Mouse (Mus musculus) hindbrain, embryonic 13.5 days (tissue): ENCODE results near the gene Gpr62. TPM values are rescaled to one million over a fixed set of nuclear protein-coding genes. Genes with fewer than 3 reads are reported as not detected.

Source experiments
- ATAC-seq: fragments of 200-750 bp; cut with Nextera tagmentation; 2 replicates; pipeline ENCODE4 v1.8.0; 2017; ENCODE audit warnings: moderate TSS enrichment; ENCODE audit not compliant: low FRiP score
- H3K27ac ChIP-seq: fragments of 300-500 bp; sonication (generic); 2 replicates; pipeline ENCODE4 v1.5.1; 2015; ENCODE audit warnings: inconsistent platforms, mild to moderate bottlenecking, moderate library complexity
- H3K27me3 ChIP-seq: fragments of 300-500 bp; sonication (generic); 2 replicates; pipeline ENCODE4 v1.6.1; 2015; ENCODE audit warnings: mild to moderate bottlenecking, inconsistent platforms
- H3K36me3 ChIP-seq: fragments of 300-500 bp; sonication (generic); 2 replicates; pipeline ENCODE4 v1.6.1; 2015; ENCODE audit warnings: mild to moderate bottlenecking, inconsistent platforms
- H3K4me1 ChIP-seq: fragments of 300-500 bp; sonication (generic); replicated peaks from 2 replicates; pipeline ENCODE4 v1.6.1; 2015; ENCODE audit warnings: inconsistent platforms
- H3K4me2 ChIP-seq: fragments of 300-500 bp; sonication (generic); 2 replicates; pipeline ENCODE4 v1.6.1; 2015; ENCODE audit warnings: inconsistent platforms, mild to moderate bottlenecking, moderate library complexity
- H3K4me3 ChIP-seq: fragments of 300-500 bp; sonication (generic); 2 replicates; pipeline ENCODE4 v1.5.1; 2015; ENCODE audit warnings: mild to moderate bottlenecking, inconsistent platforms
- H3K9ac ChIP-seq: fragments of 300-500 bp; sonication (generic); 2 replicates; pipeline ENCODE4 v1.6.1; 2015; ENCODE audit warnings: mild to moderate bottlenecking, inconsistent platforms
- H3K9me3 ChIP-seq: fragments of 300-500 bp; sonication (generic); 2 replicates; pipeline ENCODE4 v1.6.1; 2016; ENCODE audit warnings: inconsistent platforms
- WGBS: fragments of 180-500 bp; shearing (Covaris S2); methylation state at CpG from one replicate; pipeline ENCODE4 v1.1.7; 2015; 5-methylcytosine and 5-hydroxymethylcytosine counted together
- polyA plus RNA-seq: library from polyadenylated mRNA; unstranded; fragments of >200 nt; fragmentation: Nextera tagmentation; extraction: Ambion mirVana; gene quantifications from 2 replicates; pipeline ENCODE4 v1.2.1, GENCODE M21; 2015

Gene Gpr62
- polyA plus RNA-seq, 1 experiment from 2014 or later = 0.68 TPM

DNA sequence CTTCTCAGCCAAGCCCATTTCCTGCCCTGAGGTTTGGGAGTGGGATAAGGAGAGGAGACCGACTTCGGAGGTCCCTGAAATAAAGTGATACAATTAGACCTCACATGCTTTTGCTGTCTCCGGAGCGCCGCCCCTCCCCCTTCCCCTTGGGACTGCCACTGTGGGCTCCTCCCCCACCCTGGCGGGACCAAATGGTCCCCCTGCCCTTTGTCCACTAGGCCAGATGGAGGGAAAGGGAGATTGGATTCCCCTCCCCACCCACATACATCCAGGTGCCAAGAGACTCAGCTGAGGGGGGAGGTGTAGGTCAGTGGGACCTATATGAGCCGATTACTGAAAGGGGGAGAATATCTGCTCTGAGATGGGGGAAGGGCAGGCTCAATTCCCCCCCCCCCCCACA, 12.9 kb downstream of the Gpr62 start:
- H3K27ac ChIP-seq = peak overlapping the region; percentile 97
- H3K36me3 ChIP-seq = 0 out of 2 replicates have a peak, but pooled peaks cover 4% of the 10 kb centered on the region
- H3K4me1 ChIP-seq = peaks cover 80% of the 10 kb centered on the region
- WGBS = 6% methylated on average over 7 of the region's 7 CpGs
- ATAC-seq = no peak
- H3K4me3 ChIP-seq = peak overlapping the region; percentile 79
- no peaks in the 10 kb centered on the region for H3K9me3 ChIP-seq
- H3K4me2 ChIP-seq = peak overlapping the region; percentile 100
- peak overlapping the region; percentile 94 for H3K9ac ChIP-seq
- H3K27me3 ChIP-seq = 0 out of 2 replicates have a peak, but pooled peaks cover 3% of the 10 kb centered on the region

DNA sequence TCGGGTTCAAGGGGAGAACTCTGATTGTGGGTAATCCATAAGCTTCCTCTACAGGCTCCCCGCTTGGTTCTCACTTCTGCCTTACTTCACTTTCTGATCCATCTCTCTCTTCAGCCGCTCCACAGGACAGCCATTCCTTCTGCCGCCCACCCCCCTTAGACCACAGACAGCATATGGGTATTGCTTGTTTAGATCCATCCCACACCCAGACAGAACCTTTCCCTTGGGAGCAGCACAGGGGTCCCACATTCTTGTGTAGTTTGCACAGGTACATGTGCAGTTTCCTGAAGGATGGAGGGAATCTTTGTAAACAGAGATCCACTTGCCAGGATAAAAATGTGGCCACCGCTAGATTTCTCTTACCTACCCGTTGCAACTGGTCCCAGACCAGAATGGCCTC, 13.4 kb downstream of the Gpr62 start:
- Histone ChIP-seq H3K4me2 (peak overlapping the region; percentile 100), H3K4me3 (peak overlapping the region; percentile 79), H3K27ac (peak overlapping the region; percentile 97), H3K27me3 (0 out of 2 replicates have a peak, but pooled peaks cover 3% of the 10 kb centered on the region), H3K4me1 (peaks cover 79% of the 10 kb centered on the region), H3K9ac (peak overlapping the region; percentile 94), H3K36me3 (0 out of 2 replicates have a peak, but pooled peaks cover 3% of the 10 kb centered on the region), H3K9me3 (no peaks in the 10 kb centered on the region)
- WGBS = 24% methylated on average over 6 of the region's 6 CpGs
- no peak for ATAC-seq

DNA sequence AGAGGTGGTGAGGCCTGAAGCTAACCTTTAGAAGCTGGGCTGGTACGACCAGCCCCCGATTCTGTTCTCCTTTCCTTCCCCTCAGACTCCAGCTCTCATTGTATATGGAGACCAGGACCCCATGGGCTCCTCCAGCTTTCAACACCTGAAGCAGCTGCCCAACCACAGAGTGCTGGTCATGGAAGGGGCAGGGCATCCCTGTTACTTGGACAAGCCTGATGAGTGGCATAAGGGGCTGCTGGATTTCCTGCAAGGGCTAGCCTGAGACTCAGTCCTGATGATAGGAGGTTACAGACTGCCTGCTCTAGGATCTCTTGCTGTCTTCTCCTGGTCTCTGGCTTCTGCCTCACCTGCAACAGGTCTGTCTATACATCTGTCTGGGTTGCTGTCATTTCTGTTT, 13.8 kb downstream of the Gpr62 start:
- no peak overlapping the region for H3K4me2 ChIP-seq
- 60% methylated on average over 2 of the region's 2 CpGs for WGBS
- no peaks in the 10 kb centered on the region for H3K9me3 ChIP-seq
- ATAC-seq = no peak
- H3K27me3 ChIP-seq = 0 out of 2 replicates have a peak, but pooled peaks cover 3% of the 10 kb centered on the region
- H3K4me1 ChIP-seq = peaks cover 77% of the 10 kb centered on the region
- 0 out of 2 replicates have a peak, but pooled peaks cover 2% of the 10 kb centered on the region for H3K36me3 ChIP-seq
- no peak overlapping the region for H3K4me3 ChIP-seq
- H3K9ac ChIP-seq = no peak overlapping the region; the same call in 1 of the 2 replicates
- H3K27ac ChIP-seq = no peak overlapping the region

DNA sequence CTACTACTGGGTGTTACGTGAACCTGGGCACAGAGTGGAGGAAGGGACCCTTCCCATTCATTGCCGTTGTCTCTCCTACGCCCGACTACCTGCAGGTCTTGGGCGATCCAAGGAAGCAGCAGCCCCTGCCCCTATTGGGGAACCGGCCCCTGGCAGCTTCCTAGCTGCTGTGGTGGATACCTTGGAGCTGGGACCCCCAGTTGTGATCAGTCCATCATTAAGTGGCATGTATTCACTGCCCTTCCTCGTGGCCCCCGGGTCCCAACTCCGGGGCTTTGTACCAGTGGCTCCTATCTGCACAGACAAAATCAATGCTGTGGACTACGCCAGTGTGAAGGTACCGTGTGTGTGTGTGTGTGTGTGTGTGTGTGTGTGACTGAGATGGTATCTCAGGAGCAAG, 14.4 kb downstream of the Gpr62 start:
- H3K4me2 ChIP-seq = no peak overlapping the region
- H3K9ac ChIP-seq = no peak overlapping the region
- WGBS = 74% methylated on average over 11 of the region's 11 CpGs
- H3K36me3 ChIP-seq = no peaks in the 10 kb centered on the region
- no peaks in the 10 kb centered on the region for H3K9me3 ChIP-seq
- peaks cover 77% of the 10 kb centered on the region for H3K4me1 ChIP-seq
- ATAC-seq = no peak
- no peak overlapping the region for H3K27ac ChIP-seq
- no peak overlapping the region for H3K4me3 ChIP-seq
- 0 out of 2 replicates have a peak, but pooled peaks cover 3% of the 10 kb centered on the region for H3K27me3 ChIP-seq

DNA sequence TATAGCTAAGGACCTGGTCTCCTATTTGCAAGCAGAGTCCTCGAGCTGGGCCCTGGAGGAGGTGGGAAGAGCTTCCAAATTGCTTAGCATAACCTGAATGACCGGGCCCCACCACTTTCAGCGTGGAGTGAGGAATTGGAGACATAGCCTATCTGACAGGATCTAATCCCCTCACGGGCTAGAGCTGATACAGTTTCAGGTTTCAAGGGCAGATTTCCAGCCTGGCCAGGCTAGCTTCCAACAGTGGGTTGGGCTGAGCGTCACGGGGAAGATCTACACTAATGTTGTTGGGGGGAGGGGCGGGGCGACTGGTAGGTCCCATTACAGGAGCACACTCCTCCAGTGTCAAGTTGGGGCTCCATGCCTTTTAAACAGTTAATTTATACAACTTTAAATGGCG, 15.1 kb downstream of the Gpr62 start:
- H3K9me3 ChIP-seq = no peaks in the 10 kb centered on the region
- ATAC-seq = no peak
- H3K9ac ChIP-seq = no peak overlapping the region

DNA sequence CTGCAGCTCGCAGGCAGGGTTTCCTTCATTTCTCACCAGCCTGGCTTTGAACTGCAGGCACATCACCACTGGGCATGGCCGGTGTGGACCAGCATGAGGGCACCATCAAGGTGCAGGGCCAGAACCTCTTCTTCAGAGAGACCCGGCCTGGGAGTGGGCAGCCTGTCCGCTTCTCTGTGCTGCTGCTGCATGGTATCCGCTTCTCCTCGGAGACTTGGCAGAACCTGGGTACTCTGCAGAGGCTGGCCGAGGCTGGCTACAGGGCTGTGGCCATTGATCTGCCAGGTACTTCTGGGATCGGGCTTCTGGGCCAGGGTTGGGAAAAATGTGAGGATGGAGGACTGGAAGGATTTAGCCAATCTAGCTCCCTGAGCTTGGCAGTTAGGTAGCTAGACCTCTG, 15.8 kb downstream of the Gpr62 start:
- H3K4me3 ChIP-seq = no peak overlapping the region
- no peaks in the 10 kb centered on the region for H3K36me3 ChIP-seq
- H3K4me2 ChIP-seq = no peak overlapping the region
- H3K4me1 ChIP-seq = peaks cover 75% of the 10 kb centered on the region
- no peak overlapping the region for H3K9ac ChIP-seq
- no peak overlapping the region for H3K27ac ChIP-seq
- no peak for ATAC-seq
- no peaks in the 10 kb centered on the region for H3K9me3 ChIP-seq
- 0 out of 2 replicates have a peak, but pooled peaks cover 3% of the 10 kb centered on the region for H3K27me3 ChIP-seq
- WGBS = 93% methylated on average over 8 of the region's 8 CpGs

More for the DNA sequence above, 15.1 kb downstream of the Gpr62 start:
- no peak overlapping the region; the same call in 1 of the 2 replicates for H3K4me2 ChIP-seq
- H3K36me3 ChIP-seq = no peaks in the 10 kb centered on the region
- 34% methylated on average over 9 of the region's 9 CpGs for WGBS
- H3K4me1 ChIP-seq = peaks cover 77% of the 10 kb centered on the region
- H3K27ac ChIP-seq = no peak overlapping the region
- no peak overlapping the region for H3K4me3 ChIP-seq
- H3K27me3 ChIP-seq = 0 out of 2 replicates have a peak, but pooled peaks cover 3% of the 10 kb centered on the region

DNA sequence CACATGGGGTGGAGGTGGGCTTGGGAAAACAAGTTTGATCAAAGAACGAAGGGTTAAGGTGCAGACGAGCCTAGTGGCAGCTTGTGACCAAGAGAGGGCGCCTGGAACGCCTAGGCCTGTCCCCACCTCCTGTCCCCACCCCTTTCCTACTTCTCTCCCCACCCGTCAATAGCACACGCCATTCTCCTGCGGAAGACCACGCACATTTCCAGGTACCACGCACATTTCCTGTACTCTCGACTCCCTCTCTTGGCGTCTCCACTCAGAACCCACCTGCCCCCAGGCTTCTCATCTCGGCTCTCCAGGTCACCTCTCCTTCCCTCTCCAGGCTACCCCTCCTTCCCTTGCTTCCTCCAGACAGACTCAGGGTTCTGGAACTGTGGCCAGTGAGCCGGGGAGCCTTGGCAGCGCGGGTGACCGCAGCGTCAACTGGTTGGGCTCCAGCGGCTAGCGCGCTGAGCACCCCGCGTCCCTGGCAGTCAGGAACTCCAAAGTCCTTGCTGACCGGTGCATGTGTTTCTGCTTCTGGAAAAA, 17.2 kb downstream of the Gpr62 start:
- H3K27ac ChIP-seq = peak overlapping the region; percentile 78
- peaks cover 68% of the 10 kb centered on the region for H3K4me1 ChIP-seq
- 2% methylated on average over 23 of the region's 23 CpGs for WGBS
- ATAC-seq = peak; percentile 46; the same call in 1 of the 2 replicates
- H3K4me2 ChIP-seq = peak overlapping the region; percentile 73
- H3K36me3 ChIP-seq = no peaks in the 10 kb centered on the region
- H3K9ac ChIP-seq = peak overlapping the region; percentile 75
- 0 out of 2 replicates have a peak, but pooled peaks cover 3% of the 10 kb centered on the region for H3K27me3 ChIP-seq
- H3K4me3 ChIP-seq = peak overlapping the region; percentile 52
- no peaks in the 10 kb centered on the region for H3K9me3 ChIP-seq

DNA sequence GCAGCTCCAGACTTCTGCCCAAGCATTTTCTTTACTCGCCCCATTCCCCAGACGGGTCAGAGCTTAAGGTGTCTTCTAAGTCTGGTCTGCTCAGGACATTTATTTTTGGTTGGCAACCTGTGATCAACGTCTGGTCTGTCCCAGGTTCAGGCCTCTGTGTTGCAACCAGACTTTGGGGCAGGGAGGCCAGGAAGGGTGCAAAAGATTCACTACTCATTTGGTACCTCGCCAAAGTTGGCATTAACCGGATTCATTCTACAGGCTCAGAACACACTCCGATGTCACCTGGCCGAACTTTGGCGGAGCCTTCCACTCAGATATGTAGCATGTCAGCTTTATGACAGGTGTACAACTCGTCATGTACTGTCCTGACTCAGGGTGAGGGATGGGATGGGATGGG, 17.8 kb downstream of the Gpr62 start:
- H3K27ac ChIP-seq = peak overlapping the region; percentile 65
- peak overlapping the region; percentile 72 for H3K9ac ChIP-seq
- no peaks in the 10 kb centered on the region for H3K9me3 ChIP-seq
- peak overlapping the region; percentile 52 for H3K4me3 ChIP-seq
- peaks cover 64% of the 10 kb centered on the region for H3K4me1 ChIP-seq
- 0 out of 2 replicates have a peak, but pooled peaks cover 3% of the 10 kb centered on the region for H3K27me3 ChIP-seq
- peak overlapping the region; percentile 73 for H3K4me2 ChIP-seq
- no peaks in the 10 kb centered on the region for H3K36me3 ChIP-seq
- ATAC-seq = peak; percentile 38
- WGBS = 44% methylated on average over 9 of the region's 9 CpGs

DNA sequence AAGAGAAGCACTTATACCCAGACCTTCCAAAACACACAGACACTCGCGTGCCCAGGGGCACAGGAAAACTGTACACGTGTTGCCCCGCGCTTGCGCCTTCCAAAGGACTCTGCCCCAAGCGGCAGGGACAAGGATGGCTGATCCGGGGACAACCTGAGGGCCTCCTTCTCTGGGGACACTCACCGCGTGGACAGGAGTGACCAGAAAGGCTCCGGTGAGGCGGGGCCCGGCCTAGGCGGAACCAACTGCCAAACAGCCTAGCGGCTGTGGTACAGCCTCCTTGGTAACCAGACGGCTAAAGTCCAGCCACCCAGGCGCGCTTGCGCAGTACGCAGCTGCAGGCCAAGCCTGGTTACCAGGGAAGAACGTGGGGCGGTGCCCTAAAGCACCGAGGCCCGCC, 18.4 kb downstream of the Gpr62 start, which contains the start of the genes Abhd14b and Abhd14a:
Gene Abhd14b, plus strand, starts transcription at position 112 of the 400 bp plus-strand sequence.
Gene Abhd14a, minus strand, starts transcription at position 331 of the 400 bp plus-strand sequence.
- Histone ChIP-seq H3K27me3 (0 out of 2 replicates have a peak, but pooled peaks cover 3% of the 10 kb centered on the region), H3K4me2 (peak within 1 kb of the TSS; percentile 73), H3K9ac (peak within 1 kb of the TSS; percentile 75), H3K9me3 (no peaks in the 10 kb centered on the region), H3K36me3 (no peaks in the 10 kb centered on the region), H3K27ac (peak within 1 kb of the TSS; percentile 78), H3K4me1 (peaks cover 58% of the 10 kb centered on the region), H3K4me3 (peak within 1 kb of the TSS; percentile 52)
- under 1% methylated on average over 24 of the region's 24 CpGs for WGBS
- peak; percentile 79 for ATAC-seq

DNA sequence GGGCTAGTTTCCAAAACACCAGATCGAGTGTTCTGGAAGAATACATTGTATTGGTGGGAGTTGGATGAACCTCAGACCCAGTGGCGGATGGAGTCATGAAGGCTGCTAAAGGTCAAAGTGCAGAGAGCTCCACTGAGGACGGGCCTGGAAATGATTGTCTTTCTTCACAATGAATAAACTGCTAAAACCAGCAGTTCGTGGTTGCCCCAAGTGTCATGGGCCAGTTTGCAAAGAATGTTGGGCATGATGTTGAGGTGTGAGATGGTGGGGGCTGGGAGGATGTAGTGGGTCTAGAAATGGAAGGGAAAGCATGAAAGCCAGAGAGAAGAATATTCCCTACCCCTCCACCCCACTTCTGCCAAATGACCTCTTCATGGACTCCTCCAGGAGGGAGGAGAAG, 20.9 kb downstream of the Gpr62 start:
- 70% methylated on average over 4 of the region's 4 CpGs for WGBS
- no peaks in the 10 kb centered on the region for H3K27me3 ChIP-seq
- H3K36me3 ChIP-seq = peaks cover 3% of the 10 kb centered on the region; the same call in 1 of the 2 replicates
- H3K4me3 ChIP-seq = no peak overlapping the region
- H3K9ac ChIP-seq = no peak overlapping the region
- H3K4me1 ChIP-seq = peaks cover 40% of the 10 kb centered on the region
- no peak overlapping the region for H3K27ac ChIP-seq
- no peaks in the 10 kb centered on the region for H3K9me3 ChIP-seq
- no peak for ATAC-seq
- no peak overlapping the region for H3K4me2 ChIP-seq

DNA sequence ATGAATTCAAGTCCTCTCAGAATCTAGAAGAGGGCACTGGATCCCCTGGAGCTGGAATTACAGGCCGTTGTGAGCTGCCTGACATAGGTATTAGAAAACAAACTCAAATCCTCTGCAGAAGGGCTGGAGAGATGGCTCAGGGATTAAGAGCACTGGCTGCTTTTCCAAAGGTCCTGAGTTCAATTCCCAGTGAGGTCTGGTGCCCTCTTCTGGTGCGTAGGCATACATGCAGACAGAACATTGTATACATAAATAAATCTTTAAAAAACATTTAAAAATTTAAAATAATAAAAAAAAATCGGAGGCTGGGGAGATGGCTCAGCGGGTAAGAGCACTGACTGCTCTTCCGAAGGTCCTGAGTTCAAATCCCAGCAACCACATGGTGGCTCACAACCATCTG, 23.1 kb downstream of the Gpr62 start:
- Histone ChIP-seq H3K36me3 (peaks cover 3% of the 10 kb centered on the region; the same call in 1 of the 2 replicates), H3K9ac (no peak overlapping the region), H3K27me3 (no peaks in the 10 kb centered on the region), H3K4me3 (no peak overlapping the region), H3K4me1 (peaks cover 35% of the 10 kb centered on the region), H3K27ac (no peak overlapping the region), H3K9me3 (no peaks in the 10 kb centered on the region), H3K4me2 (no peak overlapping the region)
- no peak for ATAC-seq
- WGBS = 88% methylated on average over 5 of the region's 5 CpGs

DNA sequence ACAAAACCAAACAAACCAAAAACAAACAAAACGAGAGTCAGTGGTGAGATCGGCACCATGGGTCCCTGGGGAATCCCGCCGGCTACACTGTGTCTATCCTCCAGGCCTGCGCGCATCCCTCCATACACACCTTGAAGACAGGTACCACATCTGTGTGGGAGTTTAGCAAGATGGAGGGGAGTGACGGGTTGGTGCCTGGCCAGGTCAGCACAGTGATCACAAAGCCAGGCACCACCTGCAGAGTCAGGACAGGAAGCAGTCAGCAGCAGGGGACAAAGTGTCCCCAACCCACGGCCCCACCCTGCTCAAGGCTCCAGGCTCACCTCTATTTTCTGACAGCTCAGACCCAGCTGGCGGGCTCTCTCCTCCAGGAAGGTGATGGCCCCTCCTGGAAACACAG, 29.2 kb downstream of the Gpr62 start:
- no peak overlapping the region for H3K4me3 ChIP-seq
- H3K4me2 ChIP-seq = no peak overlapping the region
- H3K27me3 ChIP-seq = no peaks in the 10 kb centered on the region
- no peaks in the 10 kb centered on the region for H3K9me3 ChIP-seq
- peaks cover 28% of the 10 kb centered on the region for H3K4me1 ChIP-seq
- 87% methylated on average over 9 of the region's 9 CpGs for WGBS
- no peak overlapping the region for H3K27ac ChIP-seq
- peaks cover 30% of the 10 kb centered on the region for H3K36me3 ChIP-seq
- H3K9ac ChIP-seq = no peak overlapping the region; the same call in 1 of the 2 replicates
- ATAC-seq = no peak

DNA sequence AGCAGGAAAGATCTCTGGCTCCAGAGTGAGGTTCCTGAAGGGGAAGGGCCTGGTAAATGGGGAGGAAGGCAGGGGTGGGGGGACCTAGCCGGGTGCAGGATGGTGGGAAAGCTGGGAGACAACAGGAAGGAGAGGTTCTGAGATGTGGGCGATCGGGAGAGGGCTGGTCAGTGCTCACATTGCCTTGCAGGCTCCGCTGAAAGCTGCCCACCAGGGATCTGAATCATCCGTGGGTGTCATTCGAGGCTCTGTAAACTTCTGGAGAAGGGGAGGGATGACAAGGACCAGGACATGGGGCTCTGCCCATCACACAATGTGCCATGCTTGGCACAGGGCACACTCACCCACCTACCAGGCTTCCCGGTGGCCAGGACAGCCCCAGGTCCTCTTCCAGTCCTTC, 32.3 kb downstream of the Gpr62 start:
- ATAC-seq = no peak
- WGBS = 86% methylated on average over 6 of the region's 7 CpGs
- Histone ChIP-seq H3K36me3 (peaks cover 35% of the 10 kb centered on the region), H3K27me3 (no peaks in the 10 kb centered on the region), H3K4me2 (no peak overlapping the region), H3K4me1 (peaks cover 35% of the 10 kb centered on the region), H3K4me3 (no peak overlapping the region), H3K9me3 (no peaks in the 10 kb centered on the region), H3K27ac (no peak overlapping the region), H3K9ac (no peak overlapping the region)
